Mouse (Mus musculus): ENCODE measurements around the gene Adh1. TPM values are rescaled to one million over a fixed set of nuclear protein-coding genes. Genes with fewer than 3 reads are reported as not detected.

Adh1 gene
- polyA plus RNA-seq, 1 experiment from 2014 or later = 6.7 TPM

GRCm38 (mm10) chr3:138264648-138265047, 3.9 kb downstream of the Adh1 start:
- no peak for ATAC-seq (ENCODE audit: low FRiP score, low read depth)
- H3K36me3 ChIP-seq = no peaks in the 10 kb centered on the region
- WGBS = 72% methylated on average over 3 of the region's 3 CpGs
- H3K9me3 ChIP-seq = no peaks in the 10 kb centered on the region
- H3K4me1 ChIP-seq = no peaks in the 10 kb centered on the region
- no peak overlapping the region for H3K9ac ChIP-seq
- H3K4me3 ChIP-seq = no peak overlapping the region
- H3K4me2 ChIP-seq (replicated peaks) = no peak overlapping the region
- H3K27me3 ChIP-seq = no peaks in the 10 kb centered on the region
- H3K27ac ChIP-seq = no peak overlapping the region

GRCm38 (mm10) chr3:138270507-138270906, 9.7 kb downstream of the Adh1 start:
- no peak overlapping the region for H3K27ac ChIP-seq
- ATAC-seq (ENCODE audit: low FRiP score, low read depth) = no peak
- WGBS = 0% methylated on average over 1 of the region's 1 CpGs

GRCm38 (mm10) chr3:138271297-138271696, 10.5 kb downstream of the Adh1 start:
- no peak overlapping the region for H3K27ac ChIP-seq
- WGBS = 33% methylated on average over 2 of the region's 2 CpGs
- ATAC-seq (ENCODE audit: low FRiP score, low read depth) = no peak

More at GRCm38 (mm10) chr3:138270507-138270906, 9.7 kb downstream of the Adh1 start:
- H3K9ac ChIP-seq = no peak overlapping the region
- H3K4me3 ChIP-seq = no peak overlapping the region
- peaks cover 6% of the 10 kb centered on the region; the same call in 1 of the 2 replicates for H3K4me1 ChIP-seq
- H3K27me3 ChIP-seq = no peaks in the 10 kb centered on the region
- no peaks in the 10 kb centered on the region for H3K36me3 ChIP-seq
- H3K4me2 ChIP-seq (replicated peaks) = no peak overlapping the region
- H3K9me3 ChIP-seq = no peaks in the 10 kb centered on the region

GRCm38 (mm10) chr3:138273080-138273479, 12.3 kb downstream of the Adh1 start:
- Histone ChIP-seq H3K9me3 (no peaks in the 10 kb centered on the region), H3K4me3 (no peak overlapping the region), H3K4me1 (peaks cover 15% of the 10 kb centered on the region), H3K9ac (no peak overlapping the region), H3K36me3 (no peaks in the 10 kb centered on the region), H3K4me2 (replicated peaks) (no peak overlapping the region), H3K27me3 (no peaks in the 10 kb centered on the region), H3K27ac (no peak overlapping the region)
- 80% methylated on average over 7 of the region's 7 CpGs for WGBS
- ATAC-seq (ENCODE audit: low FRiP score, low read depth) = no peak

More at GRCm38 (mm10) chr3:138271297-138271696, 10.5 kb downstream of the Adh1 start:
- peaks cover 6% of the 10 kb centered on the region; the same call in 1 of the 2 replicates for H3K4me1 ChIP-seq
- H3K9ac ChIP-seq = no peak overlapping the region
- H3K36me3 ChIP-seq = no peaks in the 10 kb centered on the region
- H3K4me3 ChIP-seq = no peak overlapping the region
- no peaks in the 10 kb centered on the region for H3K9me3 ChIP-seq
- H3K4me2 ChIP-seq (replicated peaks) = no peak overlapping the region
- H3K27me3 ChIP-seq = no peaks in the 10 kb centered on the region

GRCm38 (mm10) chr3:138275100-138275499, 14.3 kb downstream of the Adh1 start:
- Histone ChIP-seq H3K4me3 (no peak overlapping the region), H3K27me3 (no peaks in the 10 kb centered on the region), H3K9ac (no peak overlapping the region), H3K4me2 (replicated peaks) (no peak overlapping the region), H3K27ac (no peak overlapping the region), H3K4me1 (peaks cover 15% of the 10 kb centered on the region), H3K9me3 (no peaks in the 10 kb centered on the region), H3K36me3 (no peaks in the 10 kb centered on the region)
- WGBS = 62% methylated on average over 3 of the region's 3 CpGs
- no peak for ATAC-seq (ENCODE audit: low FRiP score, low read depth)

- Histone ChIP-seq H3K4me1 (peaks cover 2% of the 10 kb centered on the region; the same call in 1 of the 2 replicates), H3K27me3 (no peaks in the 10 kb centered on the region), H3K4me3 (no peak overlapping the region), H3K4me2 (replicated peaks) (no peak overlapping the region), H3K9ac (no peak overlapping the region), H3K9me3 (no peaks in the 10 kb centered on the region), H3K27ac (no peak overlapping the region), H3K36me3 (no peaks in the 10 kb centered on the region)
- WGBS = 95% methylated on average over 9 of the region's 9 CpGs
- no peak for ATAC-seq (ENCODE audit: low FRiP score, low read depth)
Measured at GRCm38 (mm10) chr3:138282556-138282955, 21.8 kb downstream of the Adh1 start.

- no peak overlapping the region for H3K27ac ChIP-seq
- no peaks in the 10 kb centered on the region for H3K36me3 ChIP-seq
- WGBS = 92% methylated on average over 1 of the region's 1 CpGs
- H3K9ac ChIP-seq = no peak overlapping the region
- ATAC-seq (ENCODE audit: low FRiP score, low read depth) = no peak
- no peak overlapping the region for H3K4me3 ChIP-seq
- no peaks in the 10 kb centered on the region for H3K4me1 ChIP-seq
- no peaks in the 10 kb centered on the region for H3K9me3 ChIP-seq
- no peak overlapping the region for H3K4me2 ChIP-seq (replicated peaks)
- no peaks in the 10 kb centered on the region for H3K27me3 ChIP-seq
Measured at GRCm38 (mm10) chr3:138283831-138284230, 23.0 kb downstream of the Adh1 start.

- H3K36me3 ChIP-seq = no peaks in the 10 kb centered on the region
- H3K27me3 ChIP-seq = no peaks in the 10 kb centered on the region
- ATAC-seq (ENCODE audit: low FRiP score, low read depth) = no peak
- H3K4me2 ChIP-seq (replicated peaks) = no peak overlapping the region
- WGBS = 91% methylated on average over 7 of the region's 7 CpGs
- H3K9me3 ChIP-seq = no peaks in the 10 kb centered on the region
- no peaks in the 10 kb centered on the region for H3K4me1 ChIP-seq
- no peak overlapping the region for H3K9ac ChIP-seq
- H3K4me3 ChIP-seq = no peak overlapping the region
- H3K27ac ChIP-seq = no peak overlapping the region
Measured at GRCm38 (mm10) chr3:138285986-138286385, 25.2 kb downstream of the Adh1 start.

GRCm38 (mm10) chr3:138287686-138288085, 26.9 kb downstream of the Adh1 start:
- no peak for ATAC-seq (ENCODE audit: low FRiP score, low read depth)
- Histone ChIP-seq H3K9ac (no peak overlapping the region), H3K27ac (no peak overlapping the region), H3K4me3 (no peak overlapping the region), H3K27me3 (no peaks in the 10 kb centered on the region), H3K4me2 (replicated peaks) (no peak overlapping the region), H3K36me3 (no peaks in the 10 kb centered on the region), H3K4me1 (no peaks in the 10 kb centered on the region), H3K9me3 (no peaks in the 10 kb centered on the region)
- WGBS = 89% methylated on average over 4 of the region's 4 CpGs

GRCm38 (mm10) chr3:138290672-138291071, 29.9 kb downstream of the Adh1 start:
- Histone ChIP-seq H3K4me2 (replicated peaks) (no peak overlapping the region), H3K9me3 (no peaks in the 10 kb centered on the region), H3K36me3 (no peaks in the 10 kb centered on the region), H3K9ac (no peak overlapping the region), H3K27me3 (no peaks in the 10 kb centered on the region), H3K4me1 (no peaks in the 10 kb centered on the region), H3K27ac (no peak overlapping the region), H3K4me3 (no peak overlapping the region)
- no peak for ATAC-seq (ENCODE audit: low FRiP score, low read depth)
- 82% methylated on average over 2 of the region's 2 CpGs for WGBS

- WGBS = 94% methylated on average over 4 of the region's 4 CpGs
- no peak for ATAC-seq (ENCODE audit: low FRiP score, low read depth)
Measured at GRCm38 (mm10) chr3:138291529-138292117, 30.8 kb downstream of the Adh1 start.

GRCm38 (mm10) chr3:138293298-138293895, 32.6 kb downstream of the Adh1 start:
- Histone ChIP-seq H3K27ac (no peak overlapping the region), H3K4me3 (no peak overlapping the region), H3K9me3 (peaks cover 10% of the 10 kb centered on the region), H3K4me1 (no peaks in the 10 kb centered on the region), H3K27me3 (no peaks in the 10 kb centered on the region), H3K4me2 (replicated peaks) (no peak overlapping the region), H3K9ac (no peak overlapping the region), H3K36me3 (no peaks in the 10 kb centered on the region)
- WGBS = 88% methylated on average over 7 of the region's 7 CpGs
- no peak for ATAC-seq (ENCODE audit: low FRiP score, low read depth)

More at GRCm38 (mm10) chr3:138291529-138292117, 30.8 kb downstream of the Adh1 start:
- H3K27ac ChIP-seq = no peak overlapping the region
- H3K4me2 ChIP-seq (replicated peaks) = no peak overlapping the region
- no peak overlapping the region for H3K9ac ChIP-seq
- no peaks in the 10 kb centered on the region for H3K36me3 ChIP-seq
- H3K27me3 ChIP-seq = no peaks in the 10 kb centered on the region
- no peak overlapping the region for H3K4me3 ChIP-seq
- no peaks in the 10 kb centered on the region for H3K4me1 ChIP-seq
- no peaks in the 10 kb centered on the region for H3K9me3 ChIP-seq

GRCm38 (mm10) chr3:138300130-138300529, 39.3 kb downstream of the Adh1 start:
- no peak for ATAC-seq (ENCODE audit: low FRiP score, low read depth)
- Histone ChIP-seq H3K9me3 (peaks cover 10% of the 10 kb centered on the region), H3K27me3 (no peaks in the 10 kb centered on the region), H3K4me1 (peaks cover 10% of the 10 kb centered on the region), H3K4me3 (no peak overlapping the region), H3K36me3 (no peaks in the 10 kb centered on the region), H3K27ac (no peak overlapping the region), H3K9ac (no peak overlapping the region), H3K4me2 (replicated peaks) (no peak overlapping the region)
- WGBS = 93% methylated on average over 9 of the region's 9 CpGs

Measured in limb, embryonic 13.5 days (tissue).